Mouse (Mus musculus) hindbrain, embryonic 16.5 days (tissue): Measurements from ENCODE around the gene Grik3. TPM values are rescaled to one million over a fixed set of nuclear protein-coding genes. Genes with fewer than 3 reads are reported as not detected.
A peak's percentile ranks its signal among the peaks of the same experiment; 100 is the strongest.

Experiments
- ATAC-seq: fragments of 200-750 bp; cut with Nextera tagmentation; 2 replicates; pipeline ENCODE4 v1.8.0; 2017; ENCODE audit warnings: moderate TSS enrichment, moderate library complexity
- H3K27ac ChIP-seq: fragments of 300-500 bp; sonication (generic); 2 replicates; pipeline ENCODE4 v1.5.1; 2014; ENCODE audit warnings: low read depth, mild to moderate bottlenecking, control low read depth, low read length, moderate library complexity
- H3K27me3 ChIP-seq: fragments of 300-500 bp; sonication (generic); replicated peaks from 2 replicates; pipeline ENCODE4 v1.6.1; 2014; ENCODE audit warnings: low read length; ENCODE audit not compliant: control insufficient read depth, insufficient read depth
- H3K36me3 ChIP-seq: fragments of 300-500 bp; sonication (generic); 2 replicates; pipeline ENCODE4 v1.6.1; 2014; ENCODE audit warnings: mild to moderate bottlenecking, low read length, moderate library complexity, mixed read lengths; ENCODE audit not compliant: control insufficient read depth, insufficient read depth
- H3K4me1 ChIP-seq: fragments of 300-500 bp; sonication (generic); 2 replicates; pipeline ENCODE4 v1.6.1; 2014; ENCODE audit warnings: low read depth, low read length; ENCODE audit not compliant: control insufficient read depth, insufficient read depth
- H3K4me2 ChIP-seq: fragments of 300-500 bp; sonication (generic); 2 replicates; pipeline ENCODE4 v1.6.1; 2014; ENCODE audit warnings: mild to moderate bottlenecking, low read length, control low read depth, moderate library complexity
- H3K4me3 ChIP-seq: fragments of 300-500 bp; sonication (generic); 2 replicates; pipeline ENCODE4 v1.5.1; 2014; ENCODE audit warnings: mild to moderate bottlenecking, low read length, control low read depth, moderate library complexity
- H3K9ac ChIP-seq: fragments of 300-500 bp; sonication (generic); 2 replicates; pipeline ENCODE4 v1.6.1; 2014; ENCODE audit warnings: low read depth, mild to moderate bottlenecking, control low read depth, low read length, moderate library complexity
- H3K9me3 ChIP-seq: fragments of 300-500 bp; sonication (generic); 2 replicates; pipeline ENCODE4 v1.6.1; 2014; ENCODE audit warnings: mild to moderate bottlenecking, low read length, moderate library complexity; ENCODE audit not compliant: control insufficient read depth
- WGBS: fragments of 180-500 bp; shearing (Covaris S2); extraction: QIAGEN DNeasy Blood & Tissue Kit; methylation state at CpG from one replicate; pipeline ENCODE4 v1.1.7; 2014; 5-methylcytosine and 5-hydroxymethylcytosine counted together
- polyA plus RNA-seq: library from polyadenylated mRNA; unstranded; fragments of >200 nt; fragmentation: Nextera tagmentation; extraction: Ambion mirVana; gene quantifications from 2 replicates; pipeline ENCODE4 v1.2.1, GENCODE M21; 2015

Gene Grik3
- polyA plus RNA-seq, 1 experiment from 2014 or later, result 5.5 TPM

DNA sequence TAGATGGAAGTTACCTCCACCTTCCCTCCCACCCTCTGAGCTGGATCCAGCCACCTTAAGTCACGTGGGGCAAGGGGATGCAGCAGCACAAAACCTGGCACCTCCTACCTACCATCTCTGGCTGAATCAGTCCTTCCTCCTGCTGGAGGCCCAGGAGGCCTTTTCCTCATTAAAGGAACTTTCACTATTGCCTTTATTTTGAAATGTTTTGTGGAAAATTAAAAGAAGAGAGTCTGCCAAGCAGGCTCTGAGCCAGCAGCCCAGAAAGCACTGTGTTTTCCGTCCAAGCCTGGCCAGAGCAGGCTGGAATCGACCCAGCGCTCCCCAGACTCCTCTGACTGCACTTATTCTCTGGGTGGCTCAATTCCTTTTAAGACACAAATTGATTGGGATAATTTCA, 139.0 kb downstream of the Grik3 start:
- H3K4me1 ChIP-seq, result peaks cover 3% of the 10 kb centered on the region; the same call in 1 of the 2 replicates
- no peak overlapping the region for H3K4me3 ChIP-seq
- no peaks in the 10 kb centered on the region for H3K36me3 ChIP-seq
- H3K9me3 ChIP-seq, result no peaks in the 10 kb centered on the region
- no peak overlapping the region for H3K9ac ChIP-seq
- no peak; the same call in 1 of the 2 replicates for ATAC-seq
- no peaks in the 10 kb centered on the region for H3K27me3 ChIP-seq
- no peak overlapping the region for H3K27ac ChIP-seq
- 41% methylated on average over 4 of the region's 4 CpGs for WGBS
- H3K4me2 ChIP-seq, result no peak overlapping the region

DNA sequence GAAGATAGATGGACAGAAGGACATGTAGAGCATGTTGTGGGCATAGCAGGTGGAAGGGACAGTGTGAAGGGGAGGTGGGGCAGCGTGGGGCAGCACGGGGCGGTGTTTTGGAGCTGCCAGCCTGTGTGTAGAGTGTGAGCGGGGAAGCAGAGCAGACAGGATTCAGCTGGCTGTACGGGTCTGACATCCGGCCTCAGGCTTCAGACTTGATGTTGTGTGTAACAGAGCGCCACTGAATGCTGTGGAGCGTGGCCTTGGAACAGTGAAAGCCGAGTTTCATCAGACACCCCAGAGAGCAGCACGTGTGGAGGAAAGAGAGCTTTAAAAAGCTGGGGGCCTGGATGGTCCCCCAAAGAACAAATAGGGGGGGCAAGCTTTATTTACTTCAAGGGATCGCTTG, 144.5 kb downstream of the Grik3 start:
- ATAC-seq, result no peak

DNA sequence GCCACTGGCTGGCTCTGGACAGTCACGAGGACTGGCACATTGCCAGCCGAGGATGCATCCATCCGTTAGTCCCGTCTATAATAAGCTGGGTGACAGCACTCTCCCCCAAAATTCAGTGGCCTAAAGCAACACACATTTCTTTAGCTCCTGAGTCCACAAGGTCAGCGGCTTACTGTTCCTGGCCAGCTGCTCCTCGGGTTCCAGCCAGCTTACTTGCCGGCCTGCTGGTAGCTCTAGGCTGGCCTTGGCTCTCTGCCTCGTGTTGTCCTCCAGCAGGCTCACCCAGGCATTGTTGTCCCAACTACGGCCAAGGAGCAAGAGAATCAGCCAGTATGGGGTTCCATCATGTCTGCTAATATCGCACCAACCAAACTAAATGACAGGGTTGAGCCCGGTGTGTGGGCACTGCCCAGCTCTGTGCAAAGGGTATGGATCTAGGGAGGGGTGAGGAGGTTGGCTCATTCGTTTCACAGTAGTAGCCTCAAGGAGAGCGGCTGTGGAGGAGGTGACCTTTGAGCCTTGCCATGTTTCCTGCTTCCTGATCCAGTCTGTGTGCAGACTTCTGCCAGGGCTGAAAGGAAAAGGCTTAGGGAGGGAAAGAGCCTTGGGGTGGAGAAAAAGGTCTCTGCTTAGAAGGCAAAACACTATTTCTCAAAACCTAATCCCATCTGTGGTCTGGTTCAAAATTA, 146.3 kb downstream of the Grik3 start:
- no peak overlapping the region for H3K9ac ChIP-seq

More for the DNA sequence above, 144.5 kb downstream of the Grik3 start:
- Histone ChIP-seq H3K4me2 (no peak overlapping the region), H3K9me3 (no peaks in the 10 kb centered on the region), H3K4me3 (no peak overlapping the region), H3K27ac (no peak overlapping the region), H3K27me3 (no peaks in the 10 kb centered on the region), H3K9ac (no peak overlapping the region), H3K36me3 (no peaks in the 10 kb centered on the region), H3K4me1 (peaks cover 7% of the 10 kb centered on the region)
- 70% methylated on average over 11 of the region's 11 CpGs for WGBS

DNA sequence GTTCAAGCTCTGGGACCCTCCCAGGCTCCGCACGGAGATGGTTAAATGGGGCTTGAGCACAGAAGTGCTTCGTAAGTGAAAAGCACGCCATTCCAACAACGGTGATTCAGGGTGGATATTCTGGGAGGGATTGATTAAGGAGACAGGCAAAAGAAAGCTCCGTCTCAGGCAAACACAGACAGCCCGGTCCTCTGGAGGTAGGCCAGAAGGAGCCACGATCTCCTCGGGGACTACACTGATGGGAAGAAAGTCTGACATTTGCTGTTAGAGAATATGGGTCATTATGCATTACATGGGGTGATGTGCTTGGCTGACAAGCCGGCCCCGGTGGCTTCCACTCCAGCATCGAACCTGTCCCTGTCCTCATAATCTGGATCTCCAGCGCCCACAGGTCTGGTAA, 146.9 kb downstream of the Grik3 start:
- no peak overlapping the region for H3K4me3 ChIP-seq
- no peak for ATAC-seq
- no peak overlapping the region for H3K9ac ChIP-seq
- no peaks in the 10 kb centered on the region for H3K36me3 ChIP-seq
- H3K27ac ChIP-seq, result peak overlapping the region; percentile 17; the same call in 1 of the 2 replicates
- H3K4me2 ChIP-seq, result no peak overlapping the region
- WGBS, result 65% methylated on average over 13 of the region's 13 CpGs
- H3K27me3 ChIP-seq, result peaks cover 2% of the 10 kb centered on the region; the same call in 1 of the 2 replicates
- no peaks in the 10 kb centered on the region for H3K9me3 ChIP-seq
- peaks cover 7% of the 10 kb centered on the region for H3K4me1 ChIP-seq

More for the DNA sequence above, 146.3 kb downstream of the Grik3 start:
- Histone ChIP-seq H3K27ac (peak overlapping the region; percentile 17; the same call in 1 of the 2 replicates), H3K9me3 (no peaks in the 10 kb centered on the region), H3K27me3 (peaks cover 2% of the 10 kb centered on the region; the same call in 1 of the 2 replicates), H3K36me3 (no peaks in the 10 kb centered on the region), H3K4me2 (no peak overlapping the region), H3K4me1 (peaks cover 7% of the 10 kb centered on the region), H3K4me3 (no peak overlapping the region)
- WGBS, result 57% methylated on average over 13 of the region's 13 CpGs
- no peak for ATAC-seq

DNA sequence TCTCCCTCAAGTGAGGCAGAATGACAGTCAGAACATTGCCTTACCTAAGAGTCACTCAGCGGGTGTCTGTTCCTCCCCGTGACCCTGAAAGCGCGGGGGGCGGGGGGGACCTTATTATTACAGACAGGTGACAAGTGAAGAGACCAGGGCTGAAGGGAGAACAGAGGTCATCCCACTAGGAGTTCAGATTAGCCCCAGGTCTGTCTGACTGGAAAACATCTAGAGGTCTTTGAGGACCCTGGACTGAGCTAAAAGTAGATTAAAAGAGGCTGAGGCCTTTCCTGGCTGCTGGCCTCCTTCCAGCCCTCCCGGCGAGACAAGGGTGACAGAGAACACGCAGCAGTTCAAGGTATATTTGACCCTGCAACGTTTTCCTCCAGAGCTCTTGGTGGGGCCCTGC, 150.0 kb downstream of the Grik3 start:
- no peak for ATAC-seq
- no peak overlapping the region for H3K4me3 ChIP-seq
- 73% methylated on average over 9 of the region's 9 CpGs for WGBS
- H3K4me2 ChIP-seq, result no peak overlapping the region
- no peak overlapping the region for H3K9ac ChIP-seq
- peaks cover 2% of the 10 kb centered on the region; the same call in 1 of the 2 replicates for H3K27me3 ChIP-seq
- H3K9me3 ChIP-seq, result no peaks in the 10 kb centered on the region
- no peak overlapping the region for H3K27ac ChIP-seq
- peaks cover 7% of the 10 kb centered on the region for H3K4me1 ChIP-seq
- H3K36me3 ChIP-seq, result no peaks in the 10 kb centered on the region

DNA sequence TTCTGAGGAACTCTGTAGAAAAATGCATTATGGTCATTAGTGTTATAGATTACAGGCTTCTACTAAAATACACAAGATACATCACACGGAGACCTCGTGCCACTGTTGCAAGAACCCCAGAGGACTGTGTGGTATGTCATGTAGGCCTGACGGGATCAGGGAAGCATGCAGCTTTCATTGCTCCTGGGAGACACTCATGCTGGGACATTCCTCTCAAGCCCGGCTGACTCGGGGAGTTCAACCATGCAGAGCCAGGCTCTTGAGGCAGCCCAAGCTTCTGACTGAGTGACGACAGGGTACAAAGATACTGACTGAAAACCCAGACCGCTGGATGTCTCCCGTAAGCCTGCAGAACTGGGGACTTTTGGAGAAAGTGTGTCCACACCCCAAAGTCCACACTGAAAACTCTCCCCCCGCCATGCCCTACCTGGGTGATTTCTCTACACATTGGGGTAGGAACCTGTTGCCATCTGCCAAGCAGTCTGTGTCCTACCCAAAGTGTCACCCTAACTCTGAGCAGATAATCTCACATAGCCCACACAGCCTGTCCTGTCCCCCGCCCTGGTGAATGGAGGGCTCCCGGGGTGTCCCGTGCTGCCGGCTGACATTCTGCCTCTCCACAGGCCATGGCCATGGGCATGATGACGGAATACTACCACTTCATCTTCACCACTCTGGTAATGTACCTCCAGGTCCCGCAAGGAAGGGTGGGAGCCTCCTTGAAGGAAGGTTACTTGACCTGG, 150.6 kb downstream of the Grik3 start:
- Histone ChIP-seq H3K36me3 (no peaks in the 10 kb centered on the region), H3K4me1 (peaks cover 7% of the 10 kb centered on the region), H3K9me3 (no peaks in the 10 kb centered on the region), H3K4me2 (no peak overlapping the region), H3K27ac (no peak overlapping the region), H3K4me3 (no peak overlapping the region), H3K27me3 (peaks cover 2% of the 10 kb centered on the region; the same call in 1 of the 2 replicates), H3K9ac (no peak overlapping the region)
- ATAC-seq, result no peak
- WGBS, result 76% methylated on average over 15 of the region's 15 CpGs

DNA sequence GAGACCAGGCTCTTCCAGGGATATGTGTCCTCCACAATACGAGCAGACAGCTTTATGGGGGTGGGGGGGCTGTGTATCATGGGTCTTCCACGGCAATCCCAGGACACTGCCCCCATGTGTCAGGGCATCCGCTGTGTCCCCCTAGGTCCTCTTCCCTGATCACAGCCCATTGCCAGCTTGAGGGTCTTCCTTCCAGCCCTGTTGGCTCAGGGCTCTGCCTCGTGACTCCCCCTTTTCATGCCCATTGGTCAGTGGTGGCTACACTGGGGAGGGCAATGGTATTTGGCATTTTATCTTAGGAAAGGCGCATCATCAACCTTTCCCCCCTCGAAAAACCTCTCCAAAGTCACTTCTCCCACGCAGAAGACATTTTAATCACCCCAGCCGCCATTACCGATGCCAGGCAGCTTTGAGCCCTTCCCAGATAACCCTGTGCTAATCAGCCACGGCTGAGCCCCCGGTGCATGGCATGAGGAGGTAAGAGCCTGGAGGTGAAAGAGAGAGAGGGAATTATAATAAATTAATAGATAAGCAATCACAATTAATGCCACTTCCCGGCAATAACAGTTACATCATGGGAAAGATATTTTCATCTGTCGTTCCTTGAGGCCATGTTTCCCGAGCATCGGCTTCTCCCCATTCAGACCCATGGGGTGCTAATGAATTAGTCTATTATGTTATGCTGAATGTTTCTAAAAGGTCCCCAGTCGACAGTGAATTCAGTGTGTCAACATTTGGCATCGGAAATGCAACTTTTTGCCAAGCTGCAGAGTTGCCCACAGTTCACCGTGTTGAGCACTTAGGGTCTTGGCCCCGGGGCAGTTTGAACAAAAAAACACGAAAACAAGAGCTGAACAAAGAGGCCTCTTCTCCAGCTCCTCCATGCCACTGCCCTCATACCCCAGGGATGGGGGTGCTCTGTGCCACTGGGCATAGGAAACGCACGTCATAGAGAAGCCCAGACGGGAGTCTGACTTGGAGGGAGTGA, 154.4 kb downstream of the Grik3 start:
- H3K4me3 ChIP-seq, result no peak overlapping the region
- H3K9me3 ChIP-seq, result no peaks in the 10 kb centered on the region
- H3K36me3 ChIP-seq, result no peaks in the 10 kb centered on the region
- H3K27ac ChIP-seq, result no peak overlapping the region; the same call in 1 of the 2 replicates
- peak; percentile 76 for ATAC-seq
- peak overlapping the region; percentile 1; the same call in 1 of the 2 replicates for H3K4me2 ChIP-seq
- no peak overlapping the region for H3K9ac ChIP-seq
- no peaks in the 10 kb centered on the region for H3K4me1 ChIP-seq
- H3K27me3 ChIP-seq, result peaks cover 2% of the 10 kb centered on the region; the same call in 1 of the 2 replicates
- 41% methylated on average over 23 of the region's 23 CpGs for WGBS

DNA sequence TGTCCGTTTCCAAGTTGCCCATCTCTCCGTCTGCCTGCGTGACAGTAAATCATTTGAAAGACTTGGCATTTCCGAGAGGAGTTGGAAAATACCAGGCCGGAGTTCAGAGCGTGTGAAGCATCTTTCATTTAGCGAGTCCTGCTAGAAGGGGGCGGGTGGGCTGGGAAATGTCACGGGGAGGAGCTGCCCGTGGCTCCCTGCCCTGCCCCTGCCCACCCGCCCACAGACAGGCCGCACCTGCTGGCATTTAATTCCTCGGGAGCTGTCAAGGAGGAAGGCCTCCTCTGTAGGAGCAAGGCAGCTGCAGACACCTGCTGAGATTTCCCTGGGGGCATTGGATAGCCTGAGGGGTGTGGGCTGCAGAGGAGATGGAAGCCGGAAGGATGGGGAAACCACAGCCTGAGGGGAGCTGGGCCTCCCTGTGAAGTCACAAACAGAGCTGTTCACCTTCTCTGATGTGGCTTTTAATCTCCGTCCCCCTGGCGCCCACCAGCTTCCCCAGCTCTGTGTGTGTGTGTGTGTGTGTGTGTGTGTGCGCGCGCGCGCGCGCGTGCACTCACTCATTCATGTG, 161.3 kb downstream of the Grik3 start:
- ATAC-seq, result peak; percentile 18
- H3K9ac ChIP-seq, result no peak overlapping the region

More for the DNA sequence above, 161.3 kb downstream of the Grik3 start:
- Histone ChIP-seq H3K9me3 (no peaks in the 10 kb centered on the region), H3K27ac (no peak overlapping the region), H3K27me3 (no peaks in the 10 kb centered on the region), H3K36me3 (no peaks in the 10 kb centered on the region), H3K4me1 (peaks cover 7% of the 10 kb centered on the region), H3K4me3 (no peak overlapping the region), H3K4me2 (no peak overlapping the region)
- WGBS, result 40% methylated on average over 23 of the region's 24 CpGs
